Mouse (Mus musculus): Measurements from ENCODE around the gene Ubald2. TPM values are rescaled to one million over a fixed set of nuclear protein-coding genes. Genes with fewer than 3 reads are reported as not detected.
"Not testable (repeated sequence)": the region's sequence is repeated elsewhere in the genome, so short reads cannot be mapped to it uniquely, and the experiment has no call there.

The Ubald2 gene
- polyA plus RNA-seq, 1 experiment = 574 TPM

GRCm38 (mm10) chr11:116449341-116449740 lies 15.4 kb downstream of the Ubald2 start:
- Histone ChIP-seq H3K36me3 (ENCODE audit: control insufficient read depth, insufficient read depth, low read length) (no peaks in the 10 kb centered on the region), H3K27ac (ENCODE audit: insufficient read depth, low read depth, low read length) (no peak overlapping the region), H3K4me3 (ENCODE audit: low read depth, low read length) (no peak overlapping the region), H3K27me3 (ENCODE audit: control insufficient read depth, insufficient read depth, low read length) (no peaks in the 10 kb centered on the region), H3K4me1 (ENCODE audit: control insufficient read depth, insufficient read depth, insufficient read length, low read length) (peaks cover 22% of the 10 kb centered on the region)
- TF ChIP-seq POLR2A (IDR thresholded peaks at IDR 0.05; ENCODE audit: low read depth, low read length) (no peak), CTCF (IDR thresholded peaks at IDR 0.05; ENCODE audit: extremely low read depth, insufficient read length, insufficient replicate concordance, low read depth, low read length) (no peak)
- 91% methylated on average over 3 of the region's 3 CpGs for WGBS

GRCm38 (mm10) chr11:116453889-116454288 lies 20.0 kb downstream of the Ubald2 start:
- H3K4me1 ChIP-seq (ENCODE audit: control insufficient read depth, insufficient read depth, insufficient read length, low read length) = peaks cover 34% of the 10 kb centered on the region
- no peak overlapping the region for H3K27ac ChIP-seq (ENCODE audit: insufficient read depth, low read depth, low read length)
- H3K27me3 ChIP-seq (ENCODE audit: control insufficient read depth, insufficient read depth, low read length) = no peaks in the 10 kb centered on the region
- TF ChIP-seq CTCF (IDR thresholded peaks at IDR 0.05; ENCODE audit: extremely low read depth, insufficient read length, insufficient replicate concordance, low read depth, low read length) = no peak
- TF ChIP-seq POLR2A (IDR thresholded peaks at IDR 0.05; ENCODE audit: low read depth, low read length) = no peak
- no peak overlapping the region for H3K4me3 ChIP-seq (ENCODE audit: low read depth, low read length)
- no peaks in the 10 kb centered on the region for H3K36me3 ChIP-seq (ENCODE audit: control insufficient read depth, insufficient read depth, low read length)
- 89% methylated on average over 10 of the region's 10 CpGs for WGBS

DNA sequence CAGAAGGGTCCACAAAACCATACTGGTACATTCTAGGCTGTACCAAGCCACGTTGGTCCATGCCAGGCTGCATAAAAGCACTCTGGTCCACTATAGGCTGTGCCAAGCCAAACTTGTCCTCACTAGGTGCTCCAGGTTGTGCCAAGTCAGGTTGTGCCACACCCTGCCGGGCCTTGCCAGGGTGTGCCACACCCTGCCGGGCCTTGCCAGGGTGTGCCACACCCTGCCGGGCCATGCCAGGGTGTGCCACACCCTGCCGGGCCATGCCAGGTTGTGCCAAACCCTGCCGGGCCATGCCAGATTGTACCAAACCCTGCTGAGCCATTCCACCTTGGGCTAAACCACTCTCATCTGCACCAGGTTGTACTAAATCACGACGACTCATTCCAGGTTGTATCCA lies 22.3 kb downstream of the Ubald2 start:
- H3K36me3 ChIP-seq (ENCODE audit: control insufficient read depth, insufficient read depth, low read length) = no peaks in the 10 kb centered on the region
- no peak for TF ChIP-seq POLR2A (IDR thresholded peaks at IDR 0.05; ENCODE audit: low read depth, low read length)
- TF ChIP-seq CTCF (IDR thresholded peaks at IDR 0.05; ENCODE audit: extremely low read depth, insufficient read length, insufficient replicate concordance, low read depth, low read length) = no peak
- WGBS = 22% methylated on average over 8 of the region's 8 CpGs
- peak overlapping the region; percentile 36; the same call in 1 of the 2 replicates for H3K27ac ChIP-seq (ENCODE audit: insufficient read depth, low read depth, low read length)
- H3K27me3 ChIP-seq (ENCODE audit: control insufficient read depth, insufficient read depth, low read length) = no peaks in the 10 kb centered on the region
- no peak overlapping the region for H3K4me3 ChIP-seq (ENCODE audit: low read depth, low read length)
- H3K4me1 ChIP-seq (ENCODE audit: control insufficient read depth, insufficient read depth, insufficient read length, low read length) = peaks cover 34% of the 10 kb centered on the region

- Histone ChIP-seq H3K27me3 (ENCODE audit: control insufficient read depth, insufficient read depth, low read length) (no peaks in the 10 kb centered on the region), H3K4me1 (ENCODE audit: control insufficient read depth, insufficient read depth, insufficient read length, low read length) (peaks cover 18% of the 10 kb centered on the region), H3K4me3 (ENCODE audit: low read depth, low read length) (no peak overlapping the region), H3K36me3 (ENCODE audit: control insufficient read depth, insufficient read depth, low read length) (no peaks in the 10 kb centered on the region), H3K27ac (ENCODE audit: insufficient read depth, low read depth, low read length) (no peak overlapping the region)
- TF ChIP-seq CTCF (IDR thresholded peaks at IDR 0.05; ENCODE audit: extremely low read depth, insufficient read length, insufficient replicate concordance, low read depth, low read length) (no peak), POLR2A (IDR thresholded peaks at IDR 0.05; ENCODE audit: low read depth, low read length) (no peak)
- WGBS = 77% methylated on average over 4 of the region's 4 CpGs
Measured at GRCm38 (mm10) chr11:116459786-116460185, 25.9 kb downstream of the Ubald2 start.

DNA sequence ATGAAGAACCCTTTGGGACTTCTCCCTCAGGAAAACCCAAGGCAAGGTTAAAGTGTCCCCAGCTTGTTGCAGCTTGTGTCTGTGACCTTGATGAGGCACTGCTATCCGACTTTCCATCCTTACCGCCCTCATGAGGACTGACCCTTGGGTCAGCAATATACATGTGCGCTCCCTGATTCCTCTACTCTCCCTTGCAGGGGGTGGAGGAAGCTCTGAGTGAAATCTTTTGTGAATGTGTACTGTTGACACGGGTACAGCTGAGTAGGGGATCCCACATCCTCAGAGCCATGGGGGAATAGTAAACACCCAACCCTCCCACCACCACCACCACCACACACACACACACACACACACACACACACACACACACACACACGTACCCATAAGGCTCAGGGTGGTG lies 29.4 kb downstream of the Ubald2 start:
- Histone ChIP-seq H3K4me1 (ENCODE audit: control insufficient read depth, insufficient read depth, insufficient read length, low read length) (no peaks in the 10 kb centered on the region), H3K27ac (ENCODE audit: insufficient read depth, low read depth, low read length) (no peak overlapping the region), H3K4me3 (ENCODE audit: low read depth, low read length) (no peak overlapping the region), H3K36me3 (ENCODE audit: control insufficient read depth, insufficient read depth, low read length) (no peaks in the 10 kb centered on the region), H3K27me3 (ENCODE audit: control insufficient read depth, insufficient read depth, low read length) (no peaks in the 10 kb centered on the region)
- 62% methylated on average over 5 of the region's 5 CpGs for WGBS
- no peak for TF ChIP-seq POLR2A (IDR thresholded peaks at IDR 0.05; ENCODE audit: low read depth, low read length)
- no peak for TF ChIP-seq CTCF (IDR thresholded peaks at IDR 0.05; ENCODE audit: extremely low read depth, insufficient read length, insufficient replicate concordance, low read depth, low read length)

DNA sequence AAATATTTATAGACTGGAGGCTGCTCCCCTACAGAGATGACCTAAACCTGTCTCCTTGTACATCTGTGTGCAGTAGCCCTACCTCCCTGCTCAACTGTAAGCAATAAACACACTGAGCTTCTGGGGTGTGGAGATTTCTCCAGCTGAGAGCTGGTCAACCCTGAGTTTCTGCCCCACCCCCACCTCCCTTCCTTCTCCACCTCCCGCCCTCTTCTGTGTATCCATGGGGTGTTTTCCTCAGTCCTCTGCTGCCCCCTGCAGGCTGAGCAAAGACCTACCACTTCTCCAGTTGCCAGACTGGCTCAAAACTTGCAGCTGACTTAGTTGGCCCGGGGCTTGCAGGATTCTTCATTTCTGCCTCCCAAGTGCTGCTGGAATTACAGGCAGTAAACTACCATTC lies 29.9 kb downstream of the Ubald2 start:
- no peak overlapping the region for H3K4me3 ChIP-seq (ENCODE audit: low read depth, low read length)
- TF ChIP-seq CTCF (IDR thresholded peaks at IDR 0.05; ENCODE audit: extremely low read depth, insufficient read length, insufficient replicate concordance, low read depth, low read length) (peak; percentile 88; the same call in 1 of the 2 replicates), POLR2A (IDR thresholded peaks at IDR 0.05; ENCODE audit: low read depth, low read length) (no peak; the same call in 1 of the 2 replicates)
- H3K27ac ChIP-seq (ENCODE audit: insufficient read depth, low read depth, low read length) = no peak overlapping the region
- no peaks in the 10 kb centered on the region for H3K4me1 ChIP-seq (ENCODE audit: control insufficient read depth, insufficient read depth, insufficient read length, low read length)
- no peaks in the 10 kb centered on the region for H3K27me3 ChIP-seq (ENCODE audit: control insufficient read depth, insufficient read depth, low read length)
- no peaks in the 10 kb centered on the region for H3K36me3 ChIP-seq (ENCODE audit: control insufficient read depth, insufficient read depth, low read length)
- WGBS = 0% methylated on average over 2 of the region's 2 CpGs

- Histone ChIP-seq H3K27me3 (ENCODE audit: control insufficient read depth, insufficient read depth, low read length) (no peaks in the 10 kb centered on the region), H3K4me1 (ENCODE audit: control insufficient read depth, insufficient read depth, insufficient read length, low read length) (no peaks in the 10 kb centered on the region), H3K27ac (ENCODE audit: insufficient read depth, low read depth, low read length) (no peak within 1 kb of the TSS), H3K4me3 (ENCODE audit: low read depth, low read length) (no peak within 1 kb of the TSS), H3K36me3 (ENCODE audit: control insufficient read depth, insufficient read depth, low read length) (peaks cover 15% of the 10 kb centered on the region)
- no peak for TF ChIP-seq POLR2A (IDR thresholded peaks at IDR 0.05; ENCODE audit: low read depth, low read length)
- no peak for TF ChIP-seq CTCF (IDR thresholded peaks at IDR 0.05; ENCODE audit: extremely low read depth, insufficient read length, insufficient replicate concordance, low read depth, low read length)
- 54% methylated on average over 20 of the region's 20 CpGs for WGBS
Measured at GRCm38 (mm10) chr11:116466141-116466540, 32.2 kb downstream of the Ubald2 start, which contains the start of gene Qrich2. Qrich2 (minus strand) TSS chr11:116466241.

DNA sequence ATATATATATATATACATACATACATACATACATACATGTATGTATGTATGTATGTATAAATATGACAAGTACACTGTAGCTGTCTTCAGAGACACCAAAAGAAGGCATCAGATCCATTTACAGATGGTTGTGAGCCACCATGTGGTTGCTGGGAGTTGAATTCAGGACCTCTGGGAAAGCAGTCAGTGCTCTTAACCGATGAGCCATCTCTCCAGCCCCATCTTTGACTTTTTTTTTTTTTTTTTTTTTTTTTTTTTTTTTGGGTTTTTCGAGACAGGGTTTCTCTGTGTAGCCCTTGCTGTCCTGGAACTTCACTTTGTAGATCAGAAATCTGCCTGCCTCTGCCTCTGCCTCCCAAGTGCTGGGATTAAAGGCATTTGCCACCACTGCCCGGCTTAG lies 34.4 kb downstream of the Ubald2 start:
- peaks cover 37% of the 10 kb centered on the region for H3K36me3 ChIP-seq (ENCODE audit: control insufficient read depth, insufficient read depth, low read length)
- H3K4me1 ChIP-seq (ENCODE audit: control insufficient read depth, insufficient read depth, insufficient read length, low read length); H3K27me3 ChIP-seq (ENCODE audit: control insufficient read depth, insufficient read depth, low read length); H3K4me3 ChIP-seq (ENCODE audit: low read depth, low read length); H3K27ac ChIP-seq (ENCODE audit: insufficient read depth, low read depth, low read length): not testable (repeated sequence)
- WGBS = 60% methylated on average over 3 of the region's 3 CpGs
